Mouse (Mus musculus) megakaryocyte, adult 5-6 weeks (primary cell): ENCODE data around the gene Dnaaf3. TPM values are rescaled to one million over a fixed set of nuclear protein-coding genes. Genes with fewer than 3 reads are reported as not detected.
"Not testable (repeated sequence)": the region's sequence is repeated elsewhere in the genome, so short reads cannot be mapped to it uniquely, and the experiment has no call there.

ENCODE experiments used
- ATAC-seq: 2 replicates; pipeline ENCODE4 v1.8.0; 2016; ENCODE audit warnings: mild to moderate bottlenecking, inconsistent platforms; ENCODE audit not compliant: poor library complexity, severe bottlenecking
- total RNA-seq, 2 experiments: library from RNA; stranded (forward) in 1 of 2; stranded (reverse) in 1 of 2; fragments of 153-499, 151-499 nt in 1 of 2; fragments of 221-1000, 200-1000 nt in 1 of 2; gene quantifications; 2 replicates each; pipeline versions ENCODE4 v1.2.3 to v1.2.4; 2015 to 2017

Gene Dnaaf3
- total RNA-seq (2015) (1.3 TPM in 2 replicates), total RNA-seq (2017) (1.0 TPM in 2 replicates)

DNA sequence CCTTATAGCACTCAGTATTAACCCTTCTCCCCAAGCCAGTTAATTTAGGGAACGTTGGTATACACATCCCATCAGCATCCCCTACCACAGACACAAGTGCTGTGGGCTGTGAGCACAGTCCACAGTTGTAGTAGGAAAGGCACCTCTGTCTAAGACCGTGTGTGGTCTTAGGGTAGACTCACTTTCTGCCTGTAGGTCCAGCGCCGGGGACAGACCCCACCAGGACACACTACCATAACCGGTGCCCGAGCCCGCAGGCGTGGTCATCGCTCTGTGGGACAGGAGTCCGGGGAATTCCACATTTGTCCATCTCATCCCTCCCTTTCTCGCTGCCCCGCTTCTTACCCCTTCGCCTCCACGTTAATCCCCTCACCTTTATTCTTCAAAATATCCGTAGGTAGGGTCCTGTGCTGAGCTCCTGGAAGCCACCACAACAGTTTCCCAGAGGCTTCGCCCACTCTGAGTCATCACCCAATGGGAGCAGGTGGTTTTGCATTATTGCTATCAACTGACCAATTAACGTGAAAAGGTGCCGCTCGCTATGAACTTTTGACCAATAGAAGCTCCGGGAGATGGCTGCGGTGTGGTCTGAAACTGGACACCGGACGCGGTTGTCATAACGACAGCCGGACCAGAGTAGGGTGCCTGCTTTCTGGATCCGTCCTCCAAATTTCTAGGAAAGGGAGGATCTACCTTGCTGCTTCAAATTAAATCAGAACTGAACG is at the start of gene Dnaaf3:
TSS of gene Dnaaf3 (minus strand) at position 449 of the 725 bp plus-strand sequence.
- ATAC-seq: peak; percentile 56

DNA sequence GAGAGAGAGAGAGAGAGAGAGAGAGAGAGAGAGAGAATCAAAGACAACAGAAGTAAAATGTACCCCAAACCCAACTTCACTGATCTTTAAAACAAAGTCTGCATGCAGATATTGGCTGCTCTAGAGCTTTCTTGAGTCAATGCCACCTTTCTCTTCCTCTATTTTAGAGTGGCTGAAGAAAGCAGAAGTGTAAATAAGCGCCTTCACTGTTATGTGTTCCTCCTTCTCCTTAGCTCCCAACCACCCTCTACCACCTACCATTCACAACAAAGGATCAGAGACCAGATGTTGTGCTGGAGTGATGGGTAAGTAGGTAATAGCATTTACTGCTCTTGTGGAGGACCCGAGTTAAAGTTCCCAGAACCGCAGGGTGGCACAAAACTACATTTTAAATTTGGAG is 49.2 kb upstream of the Dnaaf3 start:
- ATAC-seq: peak; percentile 96

DNA sequence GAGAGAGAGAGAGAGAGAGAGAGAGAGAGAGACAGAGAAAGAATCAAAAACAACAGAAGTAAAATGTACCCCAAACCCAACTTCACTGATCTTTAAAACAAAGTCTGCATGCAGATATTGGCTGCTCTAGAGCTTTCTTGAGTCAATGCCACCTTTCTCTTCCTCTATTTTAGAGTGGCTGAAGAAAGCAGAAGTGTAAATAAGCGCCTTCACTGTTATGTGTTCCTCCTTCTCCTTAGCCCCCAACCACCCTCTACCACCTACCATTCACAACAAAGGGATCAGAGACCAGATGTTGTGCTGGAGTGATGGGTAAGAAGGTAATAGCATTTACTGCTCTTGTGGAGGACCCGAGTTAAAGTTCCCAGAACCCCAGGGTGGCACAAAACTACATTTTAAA is 40.1 kb upstream of the Dnaaf3 start:
- peak; percentile 95 for ATAC-seq

- ATAC-seq: no peak
Measured at GRCm38 (mm10) chr7:4562660-4563059, 30.4 kb upstream of the Dnaaf3 start.

GRCm38 (mm10) chr7:4557167-4557560 is 24.9 kb upstream of the Dnaaf3 start:
- ATAC-seq: no peak

GRCm38 (mm10) chr7:4556256-4557166 is 24.3 kb upstream of the Dnaaf3 start:
- peak; percentile 100 for ATAC-seq

DNA sequence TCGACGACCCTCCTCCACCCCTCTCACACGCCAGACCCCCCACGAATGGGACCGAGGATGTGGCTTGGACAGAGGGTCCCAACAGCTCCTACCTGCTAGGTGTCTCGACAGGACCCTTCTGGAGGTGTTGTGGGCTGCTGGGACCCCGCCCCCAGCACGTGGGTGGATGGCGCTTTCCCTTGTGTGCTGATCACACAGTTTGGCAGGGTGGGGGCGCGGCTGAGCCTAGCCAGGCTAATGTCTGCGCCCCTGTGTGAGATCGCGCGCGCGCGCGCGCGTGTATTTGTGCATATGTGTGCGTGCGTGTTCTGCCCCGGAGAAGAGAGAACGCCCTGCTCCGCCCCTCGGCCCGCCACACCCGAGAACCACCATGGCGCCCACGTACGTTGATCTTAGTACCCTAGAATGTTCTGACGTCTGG is 15.0 kb upstream of the Dnaaf3 start, which contains the start of gene Syt5:
TSS of gene Syt5 (minus strand) at position 321 of the 421 bp plus-strand sequence.
- ATAC-seq: no peak

- no peak for ATAC-seq
Measured at GRCm38 (mm10) chr7:4546591-4547131, 14.4 kb upstream of the Dnaaf3 start.

- no peak for ATAC-seq
Measured at GRCm38 (mm10) chr7:4546050-4546449, 13.8 kb upstream of the Dnaaf3 start.

DNA sequence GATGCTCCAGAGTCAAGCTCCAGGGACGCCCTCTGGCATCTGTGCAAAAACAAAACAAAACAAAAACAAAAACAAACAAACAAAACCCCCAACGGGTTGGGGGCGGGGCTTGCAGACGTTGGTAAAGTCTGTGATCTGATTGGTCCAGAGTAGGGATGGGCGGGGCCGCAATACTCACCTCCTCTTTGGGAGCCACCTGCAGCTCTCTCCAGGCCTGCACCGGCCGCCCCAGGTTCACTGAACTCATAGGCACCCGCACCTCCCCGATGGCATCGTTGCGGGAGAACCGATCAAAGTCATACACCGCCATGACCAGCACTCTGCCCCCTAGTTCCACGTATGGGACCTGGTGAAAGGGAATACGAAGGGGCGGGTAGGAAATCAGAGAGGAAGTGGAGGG is 9.8 kb upstream of the Dnaaf3 start:
- ATAC-seq: no peak

DNA sequence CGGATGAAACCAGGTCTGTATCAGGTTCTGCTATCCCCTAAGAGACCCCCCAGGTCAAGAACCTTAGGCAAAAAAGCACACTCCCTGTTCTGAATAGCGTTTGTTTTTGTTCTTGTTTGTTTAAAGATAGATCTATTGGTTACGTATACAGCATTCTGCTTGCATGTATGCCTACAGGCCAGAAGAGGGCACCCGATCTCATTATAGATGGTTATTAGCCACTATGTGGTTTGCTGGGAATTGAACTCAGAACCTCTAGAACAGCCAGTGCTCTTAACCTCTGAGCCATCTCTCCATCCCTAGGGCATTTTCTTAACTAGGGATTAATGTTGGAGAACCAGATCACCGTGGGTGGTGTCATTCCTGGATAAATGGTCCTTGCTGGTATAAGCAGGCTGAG is 9.1 kb upstream of the Dnaaf3 start:
- ATAC-seq: no peak

DNA sequence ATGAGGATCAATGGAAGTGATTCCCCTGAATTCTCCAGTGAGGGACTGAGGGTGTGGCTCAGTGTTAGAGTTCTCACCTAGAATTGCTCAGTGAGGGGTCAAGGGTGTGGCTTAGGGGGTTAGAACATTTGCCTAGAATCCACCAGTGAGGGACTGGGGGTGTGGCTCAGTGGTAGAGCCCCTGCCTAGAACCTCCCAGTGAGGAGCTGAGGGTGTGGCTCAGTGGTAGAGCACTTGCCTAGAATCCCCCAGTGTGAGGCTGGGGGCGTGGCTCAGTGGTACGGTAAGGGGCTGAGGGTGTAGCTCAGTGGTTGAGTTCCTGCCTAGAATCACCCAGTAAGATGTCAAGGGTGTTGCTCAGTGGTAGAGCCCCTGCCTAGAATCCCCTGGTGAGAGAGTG is 6.8 kb upstream of the Dnaaf3 start:
- no peak for ATAC-seq

GRCm38 (mm10) chr7:4537181-4537580 is 4.9 kb upstream of the Dnaaf3 start:
- ATAC-seq: no peak

GRCm38 (mm10) chr7:4536369-4536768 is 4.1 kb upstream of the Dnaaf3 start:
- ATAC-seq: no peak

DNA sequence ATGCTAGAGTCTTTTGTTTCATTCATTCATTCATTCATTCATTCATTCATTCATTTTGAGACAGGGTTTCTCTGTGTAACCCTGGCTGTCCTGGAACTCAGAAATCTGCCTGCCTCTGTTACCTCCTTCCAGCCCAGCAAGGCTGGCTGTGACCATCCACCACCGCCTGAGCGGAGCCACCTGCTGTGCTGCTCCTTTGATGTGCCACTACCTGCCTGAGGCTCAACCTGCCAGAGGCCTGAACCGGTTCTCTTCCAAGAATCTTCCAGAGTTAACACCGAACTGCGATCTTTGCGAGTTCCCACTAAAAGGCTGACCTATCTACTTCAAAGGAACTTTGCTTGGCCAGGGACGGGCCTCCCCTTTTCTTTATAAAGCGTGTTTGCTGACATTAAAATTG is 2.1 kb downstream of the Dnaaf3 start:
- not testable (repeated sequence) for ATAC-seq

GRCm38 (mm10) chr7:4527302-4527689 is 5.0 kb downstream of the Dnaaf3 start:
- ATAC-seq: no peak

GRCm38 (mm10) chr7:4526341-4527301 is 5.6 kb downstream of the Dnaaf3 start:
- peak; percentile 96 for ATAC-seq

GRCm38 (mm10) chr7:4524212-4524922 is 7.9 kb downstream of the Dnaaf3 start, which contains the start of gene Tnni3:
Gene Tnni3 (minus strand): TSS chr7:4524229.
- ATAC-seq: peak; percentile 64
